Comparison of ENCODE assay signal across 8 mouse cellular contexts in the genomic region with DNA sequence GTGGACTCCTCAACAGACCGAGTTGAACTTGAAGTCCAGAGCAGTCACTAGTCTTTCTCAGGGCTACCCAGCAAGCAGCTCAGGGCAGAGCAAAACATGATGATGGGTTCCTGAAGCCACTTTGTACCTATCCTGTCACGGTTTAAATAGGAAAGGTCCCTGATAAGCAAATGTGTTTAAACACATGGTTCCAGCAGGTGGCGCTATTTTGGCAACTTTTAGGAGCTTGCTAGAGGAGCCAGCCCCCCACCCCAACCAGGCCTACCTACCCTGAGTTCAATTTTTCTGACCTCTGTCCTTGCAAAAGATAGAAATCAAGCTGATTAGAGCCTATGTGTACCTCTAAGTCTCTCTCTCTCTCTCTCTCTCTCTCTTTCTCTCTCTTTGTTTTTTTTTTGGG. TPM values are rescaled to one million over a fixed set of nuclear protein-coding genes. Genes with fewer than 3 reads are reported as not detected.
DNase-seq lines count a peak whose midpoint lies in the region; TF ChIP-seq lines count a peak whose summit lies in the region.

No protein-coding gene starts in this region.

- H3K4me1 ChIP-seq in lung, adult 2 months (ENCODE audit: control insufficient read depth, insufficient read depth, low read length): no peaks in the 10 kb centered on the region

- no peak overlapping the region for H3K4me3 ChIP-seq in lung, adult 2 months (replicated peaks; ENCODE audit: extremely low read depth, low read depth, low read length)

- TF ChIP-seq POLR2A in lung, adult 2 months (IDR thresholded peaks at IDR 0.05; ENCODE audit: borderline replicate concordance, extremely low read depth, low read depth, low read length): no peak

- DNase-seq in embryo, embryonic 10 days (ENCODE audit: low spot score): peak; percentile 79
- no peak for DNase-seq in embryo, embryonic 9.5 days (ENCODE audit: extremely low spot score)
- no peak for DNase-seq in lung, adult 2 months
- no peak for DNase-seq in lung, postnatal 25 days (ENCODE audit: low spot score)
- DNase-seq in adipocyte (ENCODE audit: low spot score): peak; percentile 80
- peak; percentile 69 for DNase-seq in kidney, postnatal 10 days
- DNase-seq in splenic B cell, adult 2 months (ENCODE audit: low read depth, low spot score): peak; percentile 78
- DNase-seq in layer of hippocampus, postnatal 36 days: no peak

- WGBS in lung, adult 2 months: 19% methylated on average over 3 of the region's 3 CpGs

- no peaks in the 10 kb centered on the region for H3K27me3 ChIP-seq in splenic B cell, adult 2 months (ENCODE audit: control insufficient read depth, insufficient read depth, low read length, poor library complexity, severe bottlenecking)

- H3K36me3 ChIP-seq in splenic B cell, adult 2 months (ENCODE audit: control insufficient read depth, insufficient read depth, low read length, poor library complexity, severe bottlenecking): no peaks in the 10 kb centered on the region

- TF ChIP-seq CTCF in lung, adult 2 months (IDR thresholded peaks at IDR 0.05; ENCODE audit: insufficient read depth, low read length): peak; percentile 21

RNA-seq across cellular contexts. Expression of gene Hspb1, which starts 10.3 kb away (rescaled TPM):
- 541 and 589 TPM in 2 replicates for polyA plus RNA-seq in lung, adult 2 months (2012; rRNA removed)
- total RNA-seq in layer of hippocampus, postnatal 36 days (2021): 10 to 100 TPM; 19.2 to 28.1 TPM

RNA-seq across cellular contexts. Expression of gene Ywhag, which starts 36.4 kb away (rescaled TPM):
- 66.2 and 80.3 TPM in 2 replicates for polyA plus RNA-seq in lung, adult 2 months (2012; rRNA removed)
- 1,000 to 10,000 TPM; 1,259 to 1,347 TPM for total RNA-seq in layer of hippocampus, postnatal 36 days (2021)

Comparison
In these comparisons a context has a peak if more than half of its experiments do, and no peak if none do; other contexts are left out.
1. DNase-seq: peak in embryo, embryonic 10 days (single experiment), adipocyte (single experiment), kidney, postnatal 10 days (single experiment) and splenic B cell, adult 2 months (single experiment); none in embryo, embryonic 9.5 days (single experiment), lung, adult 2 months (single experiment), lung, postnatal 25 days (single experiment) and layer of hippocampus, postnatal 36 days (0 of 2).